Mouse (Mus musculus) C2C12 (cell line): ENCODE data around the gene Hnrnpc. TPM values are rescaled to one million over a fixed set of nuclear protein-coding genes. Genes with fewer than 3 reads are reported as not detected.
A peak's percentile ranks its signal among the peaks of the same experiment; 100 is the strongest.

Experiments
- H3K27me3 ChIP-seq: one replicate; pipeline ENCODE4 v1.6.1; 2011; ENCODE audit not compliant: control insufficient read depth, insufficient read depth, insufficient read length
- H3K36me3 ChIP-seq: one replicate; pipeline ENCODE4 v1.6.1; 2011; ENCODE audit not compliant: control insufficient read depth, insufficient read depth
- H3K4me3 ChIP-seq: one replicate; pipeline ENCODE4 v1.5.1; 2011; ENCODE audit warnings: mild to moderate bottlenecking, control low read depth; ENCODE audit not compliant: poor library complexity, insufficient read depth, severe bottlenecking
- H3K79me2 ChIP-seq: one replicate; pipeline ENCODE4 v1.6.1; 2011; ENCODE audit not compliant: control insufficient read depth, insufficient read depth
- H3K79me3 ChIP-seq: one replicate; pipeline ENCODE4 v1.6.1; 2011; ENCODE audit warnings: low read depth, control low read depth
- H3ac ChIP-seq: one replicate; pipeline ENCODE3; 2011; ENCODE audit warnings: low read depth; ENCODE audit not compliant: control insufficient read depth, insufficient read length
- CEBPB ChIP-seq: IDR thresholded peaks from one replicate; pipeline ENCODE4 v1.6.1; 2011; ENCODE audit warnings: low read depth, mild to moderate bottlenecking, control low read depth, moderate library complexity
- CTCF ChIP-seq: IDR thresholded peaks from one replicate; pipeline ENCODE4 v1.5.1; 2011; ENCODE audit not compliant: control insufficient read depth, insufficient read depth, insufficient read length
- FOSL1 ChIP-seq: IDR thresholded peaks from one replicate; pipeline ENCODE4 v1.8.0; 2011; ENCODE audit warnings: mild to moderate bottlenecking, low read length; ENCODE audit not compliant: poor library complexity, insufficient read depth, severe bottlenecking
- MAX ChIP-seq: IDR thresholded peaks from one replicate; pipeline ENCODE4 v1.6.1; 2011; ENCODE audit warnings: mild to moderate bottlenecking, control low read depth
- MYOD1 ChIP-seq: IDR thresholded peaks from one replicate; pipeline ENCODE4 v1.6.1; 2011; ENCODE audit warnings: low read depth; ENCODE audit not compliant: control insufficient read depth, insufficient read length
- MYOG ChIP-seq: IDR thresholded peaks from one replicate; pipeline ENCODE4 v1.6.1; 2011; ENCODE audit not compliant: control insufficient read depth, insufficient read length; ENCODE audit errors: extremely low read depth
- USF1 ChIP-seq: IDR thresholded peaks from one replicate; pipeline ENCODE4 v1.6.1; 2011; ENCODE audit warnings: low read depth, mild to moderate bottlenecking, control low read depth, moderate library complexity
- polyA plus RNA-seq: library from polyadenylated mRNA; unstranded; fragments of >200 nt; fragmentation: generic; extraction: Trizol; gene quantifications from one replicate; pipeline ENCODE4 v1.2.1, GENCODE M21; 2012; ENCODE audit warnings: missing spikeins

The Hnrnpc gene
- polyA plus RNA-seq, 1 experiment = 231 TPM

DNA sequence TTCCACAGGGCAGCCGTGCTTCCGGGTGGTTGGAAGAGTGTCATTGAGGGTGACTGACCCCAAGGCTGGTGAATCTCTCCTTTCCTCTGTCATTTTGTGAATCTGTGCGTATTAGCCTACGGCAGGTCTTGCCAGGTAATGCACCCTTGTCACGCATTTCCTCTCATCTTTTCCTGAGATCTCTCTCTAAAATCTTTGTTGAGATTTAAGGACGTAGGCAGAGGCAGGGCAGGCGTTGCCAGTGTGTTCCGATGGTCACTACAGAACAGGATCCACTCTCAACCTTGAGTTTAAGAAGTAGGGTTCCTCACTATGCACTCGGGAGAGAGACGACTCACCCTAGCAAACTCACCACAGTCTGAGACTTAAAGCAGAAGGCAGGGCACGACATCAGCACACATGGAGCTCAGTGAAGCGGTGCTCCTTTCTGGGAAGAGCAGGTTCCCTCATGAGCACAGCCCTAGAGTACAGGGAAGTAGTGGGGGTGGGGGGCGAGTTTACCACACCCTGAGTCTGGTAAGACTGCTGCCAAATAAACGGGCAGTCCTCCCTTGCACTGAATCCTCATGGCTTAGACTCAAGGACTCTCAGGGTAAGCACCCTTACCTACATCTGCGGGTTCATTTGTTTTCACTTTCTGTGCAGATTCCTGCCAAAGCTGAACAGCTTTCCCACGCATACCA lies 37.8 kb upstream of the Hnrnpc start:
- H3K27me3 ChIP-seq = no peaks in the 10 kb centered on the region
- H3K79me2 ChIP-seq = no peaks in the 10 kb centered on the region
- H3K79me3 ChIP-seq = no peaks in the 10 kb centered on the region
- no peak for TF ChIP-seq CEBPB
- no peak for TF ChIP-seq CTCF
- no peak for TF ChIP-seq USF1
- no peak for TF ChIP-seq FOSL1
- TF ChIP-seq MAX = no peak
- no peak for TF ChIP-seq MYOG
- TF ChIP-seq MYOD1 = no peak
- H3K4me3 ChIP-seq = no peak overlapping the region
- no peaks in the 10 kb centered on the region for H3K36me3 ChIP-seq
- H3ac ChIP-seq = no peak overlapping the region

DNA sequence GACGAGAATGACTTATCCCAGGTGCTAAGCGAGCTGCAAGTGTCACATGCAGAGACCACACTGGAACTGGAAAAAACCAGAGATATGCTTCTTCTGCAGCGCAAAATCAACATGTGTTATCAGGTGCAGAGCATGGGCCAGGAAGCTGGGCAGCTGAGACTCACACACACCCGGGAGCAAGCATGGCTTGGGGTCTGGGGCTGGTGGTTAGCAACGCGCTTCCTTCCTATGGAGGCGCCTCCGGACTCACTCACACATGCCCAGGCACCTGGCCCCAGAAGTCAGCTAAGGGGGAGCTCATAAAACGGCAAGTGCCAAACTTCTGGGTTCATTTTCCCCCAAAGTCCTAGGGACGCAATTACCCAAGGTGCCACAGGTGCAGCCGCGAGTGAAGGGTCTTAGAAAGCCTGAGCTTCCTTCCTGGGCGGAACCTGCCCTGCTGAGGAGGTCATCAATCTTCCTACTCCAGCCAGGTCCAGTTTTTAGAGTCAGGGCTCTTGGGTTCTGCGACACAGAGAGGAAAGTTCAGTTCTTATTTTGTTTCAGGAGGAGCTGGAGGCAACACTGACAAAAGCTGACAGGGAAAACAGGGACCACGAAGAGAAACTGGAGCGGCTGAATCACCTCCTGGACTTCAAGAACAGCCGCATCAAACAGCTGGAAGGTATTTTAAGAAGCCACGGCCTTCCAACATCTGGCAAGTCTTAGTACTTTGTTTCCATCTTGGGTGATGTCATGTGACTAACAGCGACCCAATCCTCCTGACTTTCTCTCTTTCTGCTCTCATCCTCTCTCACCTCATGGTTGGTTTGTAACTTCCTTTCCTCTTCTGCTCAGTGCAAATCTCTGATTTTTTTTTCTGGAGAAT lies 37.0 kb upstream of the Hnrnpc start:
- TF ChIP-seq CTCF (no peak), MYOG (no peak), MYOD1 (no peak), FOSL1 (no peak), USF1 (peak; percentile 17), MAX (no peak), CEBPB (no peak)
- H3K79me3 ChIP-seq = no peaks in the 10 kb centered on the region
- no peaks in the 10 kb centered on the region for H3K36me3 ChIP-seq
- no peaks in the 10 kb centered on the region for H3K27me3 ChIP-seq
- H3K79me2 ChIP-seq = no peaks in the 10 kb centered on the region
- H3ac ChIP-seq = no peak overlapping the region
- H3K4me3 ChIP-seq = no peak overlapping the region

DNA sequence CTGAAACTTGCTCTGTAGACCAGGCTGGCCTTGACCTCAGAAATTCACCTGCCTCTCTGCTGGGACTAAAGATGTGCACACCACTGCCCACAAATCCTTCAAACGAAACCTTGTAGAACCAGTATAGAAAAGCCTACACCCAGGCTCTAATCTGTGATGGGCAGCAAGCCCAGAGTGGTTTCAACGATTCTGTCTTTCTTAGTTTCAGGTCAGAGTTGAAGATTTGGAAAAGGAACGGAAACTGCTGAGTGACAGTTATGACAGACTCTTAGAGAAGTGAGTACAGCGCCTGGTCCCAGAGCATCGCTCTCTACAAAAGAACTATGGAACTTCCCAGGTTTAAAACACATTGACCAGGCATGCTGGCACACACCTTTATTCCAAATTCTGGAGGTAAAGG lies 29.8 kb upstream of the Hnrnpc start:
- Histone ChIP-seq H3K4me3 (no peak overlapping the region), H3K79me3 (no peaks in the 10 kb centered on the region), H3K79me2 (no peaks in the 10 kb centered on the region), H3K27me3 (no peaks in the 10 kb centered on the region), H3K36me3 (no peaks in the 10 kb centered on the region), H3ac (no peak overlapping the region)
- TF ChIP-seq MAX (no peak), MYOG (no peak), MYOD1 (no peak), FOSL1 (no peak), USF1 (no peak), CTCF (no peak), CEBPB (no peak)

- Histone ChIP-seq H3K79me3 (no peaks in the 10 kb centered on the region), H3K79me2 (no peaks in the 10 kb centered on the region), H3K4me3 (no peak overlapping the region), H3K36me3 (no peaks in the 10 kb centered on the region), H3ac (no peak overlapping the region), H3K27me3 (peaks cover 17% of the 10 kb centered on the region)
- TF ChIP-seq FOSL1 = no peak
- no peak for TF ChIP-seq CTCF
- TF ChIP-seq MYOG = no peak
- TF ChIP-seq CEBPB = no peak
- no peak for TF ChIP-seq MYOD1
- TF ChIP-seq USF1 = no peak
- no peak for TF ChIP-seq MAX
These were observed 20.8 kb upstream of the Hnrnpc start for GRCm38 (mm10) chr14:52124636-52125035.

GRCm38 (mm10) chr14:52123918-52124317 lies 20.1 kb upstream of the Hnrnpc start:
- no peaks in the 10 kb centered on the region for H3K79me2 ChIP-seq
- no peak overlapping the region for H3ac ChIP-seq
- no peak overlapping the region for H3K4me3 ChIP-seq
- peaks cover 22% of the 10 kb centered on the region for H3K27me3 ChIP-seq
- H3K36me3 ChIP-seq = no peaks in the 10 kb centered on the region
- TF ChIP-seq CEBPB = no peak
- no peak for TF ChIP-seq CTCF
- no peak for TF ChIP-seq MYOG
- H3K79me3 ChIP-seq = no peaks in the 10 kb centered on the region
